In the genomic region with DNA sequence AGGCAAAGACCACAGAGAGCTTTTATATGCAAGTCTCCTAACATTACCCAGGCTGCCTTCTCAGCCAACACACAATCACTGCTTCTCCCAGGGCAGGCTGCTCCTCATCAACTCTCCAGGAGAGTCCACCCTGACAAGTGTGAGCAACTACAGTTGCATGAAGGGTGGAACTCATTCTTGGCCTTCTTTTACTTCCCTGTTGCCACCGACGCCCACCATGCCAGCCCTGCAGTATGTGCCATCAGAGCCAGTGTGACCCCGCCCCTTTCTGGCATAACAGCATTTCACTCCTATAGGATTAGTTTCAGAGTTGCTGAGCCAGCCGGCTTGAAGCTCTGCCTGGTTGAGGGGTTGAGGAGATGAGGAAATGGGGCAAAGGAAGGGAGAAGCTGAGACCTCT, we compare ENCODE assay signal across 17 mouse cellular contexts.
"Had no signal": no experiment of that assay in that cellular context is flagged by ENCODE, and none has a peak within 500 bp of the region (broad histone marks: within the 10 kb centered on the region; RNA-seq: fewer than 3 reads in every experiment).

No protein-coding gene starts in this region.

- DNase-seq: kidney, adult 11 months; kidney, adult 8-10 months; kidney, postnatal 14 days; kidney, postnatal 4 days; layer of hippocampus, adult 9-11 months; liver, embryonic 13.5 days; lung, embryonic 14.5 days; thymus, postnatal 25 days had no signal

- H3K4me1 ChIP-seq: liver, embryonic 13.5 days had no signal

- H3K9me3 ChIP-seq: intestine, embryonic 15.5 days; liver, embryonic 13.5 days; midbrain, embryonic 15.5 days had no signal

- H3K27ac ChIP-seq: intestine, embryonic 15.5 days; left cerebral cortex, adult 2 months; limb, embryonic 13.5 days; liver, embryonic 13.5 days; macrophage; midbrain, embryonic 12.5 days; midbrain, embryonic 15.5 days; neural tube, embryonic 12.5 days; neural tube, embryonic 15.5 days had no signal

- H3K4me2 ChIP-seq: intestine, embryonic 15.5 days; limb, embryonic 13.5 days; liver, embryonic 13.5 days; lung, embryonic 14.5 days; midbrain, embryonic 12.5 days; midbrain, embryonic 15.5 days; neural tube, embryonic 12.5 days; neural tube, embryonic 15.5 days had no signal

- H3K4me3 ChIP-seq: intestine, embryonic 15.5 days; left cerebral cortex, adult 2 months; limb, embryonic 13.5 days; liver, embryonic 13.5 days; midbrain, embryonic 12.5 days; midbrain, embryonic 15.5 days; neural tube, embryonic 12.5 days; neural tube, embryonic 15.5 days had no signal

- H3K9ac ChIP-seq: intestine, embryonic 15.5 days; limb, embryonic 13.5 days; liver, embryonic 13.5 days; lung, embryonic 14.5 days; midbrain, embryonic 12.5 days; midbrain, embryonic 15.5 days; neural tube, embryonic 12.5 days; neural tube, embryonic 15.5 days had no signal

- ATAC-seq: intestine, embryonic 15.5 days; lung, postnatal 0 days; midbrain, embryonic 15.5 days had no signal

- H3K27me3 ChIP-seq: intestine, embryonic 15.5 days; limb, embryonic 13.5 days; liver, embryonic 13.5 days; neural tube, embryonic 12.5 days; neural tube, embryonic 15.5 days had no signal

- H3K36me3 ChIP-seq: midbrain, embryonic 12.5 days; midbrain, embryonic 15.5 days; neural tube, embryonic 12.5 days; neural tube, embryonic 15.5 days had no signal
